Mouse (Mus musculus) CD4-positive, CD25-positive, alpha-beta regulatory T cell, adult 9 weeks (primary cell): ENCODE data around the gene Hspbp1. TPM values are rescaled to one million over a fixed set of nuclear protein-coding genes. Genes with fewer than 3 reads are reported as not detected.

Experiments used
- polyA plus RNA-seq: library from polyadenylated mRNA; unstranded; fragments of 100-300 nt; shearing (Covaris generic); gene quantifications from one replicate; pipeline ENCODE4 v1.2.1, GENCODE M21; 2017

Gene Hspbp1
- 87.0 TPM for polyA plus RNA-seq

GRCm38 (mm10) chr7:4684632-4685417 is at the start of gene Hspbp1:
Hspbp1 (minus strand) TSS chr7:4685068.

DNA sequence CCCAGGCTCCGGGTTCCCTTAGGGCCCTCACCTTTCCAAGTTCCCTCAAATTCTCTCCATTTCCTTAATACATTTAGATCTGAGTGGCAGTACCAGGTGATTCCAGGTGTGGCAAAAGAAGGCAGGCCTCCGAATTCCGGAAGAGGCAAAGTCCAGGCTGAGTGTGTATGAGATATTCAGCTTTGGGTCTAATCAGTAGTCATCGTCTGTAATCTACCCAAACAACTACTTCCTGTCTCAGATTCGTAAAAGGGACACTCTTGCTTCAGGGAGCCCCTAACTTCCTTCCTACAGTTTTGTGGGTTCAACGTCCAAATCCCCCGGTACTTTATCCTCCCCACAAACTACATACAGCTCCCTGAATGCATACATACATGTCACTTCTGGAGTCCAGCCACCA is 40.3 kb upstream of the Hspbp1 start, which contains the start of gene Tmem150b:
Tmem150b (minus strand) TSS at position 81 of the 400 bp plus-strand sequence.

GRCm38 (mm10) chr7:4690387-4690786 is 5.5 kb upstream of the Hspbp1 start, which contains the start of gene Brsk1:
Brsk1 (plus strand) TSS chr7:4690604.

GRCm38 (mm10) chr7:4658912-4659551 is 25.8 kb downstream of the Hspbp1 start, which contains the start of gene Ppp6r1:
Ppp6r1 (minus strand) TSS chr7:4659019.

DNA sequence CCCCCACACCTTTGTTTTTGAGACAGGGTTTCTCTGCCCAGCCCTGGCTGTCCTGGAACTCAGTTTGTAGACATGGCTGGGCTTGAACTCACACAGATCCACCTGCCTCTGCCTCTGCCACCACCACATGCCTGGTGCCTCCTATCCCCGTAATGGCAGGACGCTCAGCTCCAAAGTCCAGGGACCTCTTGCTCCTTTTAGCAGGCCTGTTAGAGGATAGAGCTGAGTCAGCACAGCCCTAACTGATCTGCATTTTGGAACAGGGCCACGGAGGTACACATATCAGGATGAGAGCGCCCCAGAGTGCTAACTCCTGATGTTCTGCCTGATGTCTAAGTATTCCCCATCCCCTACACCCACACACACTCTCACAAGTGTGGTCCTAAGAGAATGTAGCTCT is 53.8 kb downstream of the Hspbp1 start, which contains the start of gene Tmem86b:
Tmem86b (minus strand) TSS at position 392 of the 400 bp plus-strand sequence.

Other genes with a start within 250 kb of the Hspbp1 start
- gene Rdh13, start 239.4 kb downstream of the Hspbp1 start, polyA plus RNA-seq = 7.3 TPM
- 10.6 TPM for gene Eps8l1, start 224.4 kb downstream of the Hspbp1 start, polyA plus RNA-seq
- 31.8 TPM for gene Ppp1r12c, start 183.4 kb downstream of the Hspbp1 start, polyA plus RNA-seq
- gene Tnnt1, start 168.7 kb downstream of the Hspbp1 start, polyA plus RNA-seq = 7.6 TPM
- gene Tnni3, start 160.8 kb downstream of the Hspbp1 start, polyA plus RNA-seq = 0.99 TPM
- 0.94 TPM for gene Dnaaf3, start 152.6 kb downstream of the Hspbp1 start, polyA plus RNA-seq
- gene Syt5, start 137.5 kb downstream of the Hspbp1 start, polyA plus RNA-seq = 0.41 TPM
- not detected for gene Ptprh, start 81.0 kb downstream of the Hspbp1 start, polyA plus RNA-seq
- gene Tmem86b, start 53.6 kb downstream of the Hspbp1 start, polyA plus RNA-seq = 3.5 TPM
- 26.6 TPM for gene Ppp6r1, start 26.0 kb downstream of the Hspbp1 start, polyA plus RNA-seq
- not detected for gene Brsk1, start 5.5 kb upstream of the Hspbp1 start, polyA plus RNA-seq
- not detected for gene Tmem150b, start 40.2 kb upstream of the Hspbp1 start, polyA plus RNA-seq
- 45.4 TPM for gene Kmt5c, start 55.0 kb upstream of the Hspbp1 start, polyA plus RNA-seq
- 4.9 TPM for gene Cox6b2, start 68.0 kb upstream of the Hspbp1 start, polyA plus RNA-seq
- gene Fam71e2, start 86.2 kb upstream of the Hspbp1 start, polyA plus RNA-seq = not detected
- not detected for gene Il11, start 97.8 kb upstream of the Hspbp1 start, polyA plus RNA-seq
- not detected for gene Tmem190, start 97.9 kb upstream of the Hspbp1 start, polyA plus RNA-seq
- 0.46 TPM for gene Tmem238, start 104.6 kb upstream of the Hspbp1 start, polyA plus RNA-seq
- 535 TPM for gene Rpl28, start 107.8 kb upstream of the Hspbp1 start, polyA plus RNA-seq
- gene Ube2s, start 127.5 kb upstream of the Hspbp1 start, polyA plus RNA-seq = 80.0 TPM
- not detected for gene Shisa7, start 159.6 kb upstream of the Hspbp1 start, polyA plus RNA-seq
- 44.2 TPM for gene Isoc2b, start 185.2 kb upstream of the Hspbp1 start, polyA plus RNA-seq
- 1.1 TPM for gene Isoc2a, start 192.1 kb upstream of the Hspbp1 start, polyA plus RNA-seq
- not detected for gene Gm36210, start 221.4 kb upstream of the Hspbp1 start, polyA plus RNA-seq
- gene Zfp628, start 230.1 kb upstream of the Hspbp1 start, polyA plus RNA-seq = 1.9 TPM
- 0.71 TPM for gene Nat14, start 237.0 kb upstream of the Hspbp1 start, polyA plus RNA-seq
- not detected for gene Ssc5d, start 240.7 kb upstream of the Hspbp1 start, polyA plus RNA-seq